Mouse (Mus musculus) liver, adult 2 months (tissue): Measurements from ENCODE around the gene Ptprg. TPM values are rescaled to one million over a fixed set of nuclear protein-coding genes. Genes with fewer than 3 reads are reported as not detected.
A peak's percentile ranks its signal among the peaks of the same experiment; 100 is the strongest.
"Not testable (repeated sequence)": the region's sequence is repeated elsewhere in the genome, so short reads cannot be mapped to it uniquely, and the experiment has no call there.

Experiments used
- DNase-seq: peaks from one replicate; pipeline ENCODE4 v3.0.0-alpha.2; 2011; ENCODE audit warnings: low read depth, low spot score; ENCODE audit errors: extremely low read depth
- H3K27ac ChIP-seq: fragments of 200-500 bp; replicated peaks from 2 replicates; pipeline ENCODE4 v1.5.1; 2012; ENCODE audit warnings: low read depth, mild to moderate bottlenecking, control low read depth, inconsistent platforms, low read length; ENCODE audit not compliant: insufficient read depth
- H3K27me3 ChIP-seq: fragments of 200-500 bp; 2 replicates; pipeline ENCODE4 v1.6.1; 2012; ENCODE audit warnings: mild to moderate bottlenecking, moderate library complexity, low read length, inconsistent platforms; ENCODE audit not compliant: control insufficient read depth, insufficient read depth
- H3K36me3 ChIP-seq: fragments of 200-500 bp; 2 replicates; pipeline ENCODE4 v1.6.1; 2012; ENCODE audit warnings: low read length, inconsistent platforms; ENCODE audit not compliant: control insufficient read depth, insufficient read depth
- H3K4me1 ChIP-seq: fragments of 200-500 bp; 2 replicates; pipeline ENCODE4 v1.6.1; 2011; ENCODE audit warnings: low read length; ENCODE audit not compliant: control insufficient read depth, insufficient read depth
- H3K4me3 ChIP-seq: fragments of 200-500 bp; 2 replicates; pipeline ENCODE4 v1.5.1; 2011; ENCODE audit warnings: low read depth, mild to moderate bottlenecking, control low read depth, low read length, moderate library complexity; ENCODE audit not compliant: insufficient read depth
- H3K79me2 ChIP-seq: fragments of 200-500 bp; 2 replicates; pipeline ENCODE4 v1.6.1; 2012; ENCODE audit warnings: inconsistent platforms, mild to moderate bottlenecking, low read length, moderate library complexity; ENCODE audit not compliant: control insufficient read depth, insufficient read depth
- H3K9ac ChIP-seq: fragments of 200-500 bp; 2 replicates; pipeline ENCODE4 v1.6.1; 2012; ENCODE audit warnings: low read depth, mild to moderate bottlenecking, control low read depth, inconsistent platforms, low read length
- CTCF ChIP-seq: fragments of 200-500 bp; IDR thresholded peaks from 2 replicates; pipeline ENCODE4 v1.5.1; 2011; ENCODE audit warnings: low read depth, low read length, control low read depth
- POLR2A ChIP-seq: fragments of 200-500 bp; IDR thresholded peaks from 2 replicates; pipeline ENCODE4 v1.6.1; 2011; ENCODE audit warnings: low read length, control low read depth; ENCODE audit not compliant: insufficient read depth; ENCODE audit errors: extremely low read depth
- WGBS: fragments of 180-500 bp; shearing (Covaris S2); methylation state at CpG from one replicate; pipeline ENCODE4 v1.1.7; 2018; 5-methylcytosine and 5-hydroxymethylcytosine counted together
- polyA plus RNA-seq: library from polyadenylated mRNA; depleted of rRNA; stranded (reverse); fragments of >200 nt; gene quantifications from 2 replicates; pipeline ENCODE4 v1.2.3, GENCODE M21; 2012
- total RNA-seq: library from RNA; depleted of rRNA; stranded (reverse); fragments of >200 nt; gene quantifications from 2 replicates; pipeline ENCODE4 v1.2.3, GENCODE M21; 2014

Ptprg gene
- total and polyA plus RNA-seq, 2 experiments, result 17.4 to 19.9 TPM

DNA sequence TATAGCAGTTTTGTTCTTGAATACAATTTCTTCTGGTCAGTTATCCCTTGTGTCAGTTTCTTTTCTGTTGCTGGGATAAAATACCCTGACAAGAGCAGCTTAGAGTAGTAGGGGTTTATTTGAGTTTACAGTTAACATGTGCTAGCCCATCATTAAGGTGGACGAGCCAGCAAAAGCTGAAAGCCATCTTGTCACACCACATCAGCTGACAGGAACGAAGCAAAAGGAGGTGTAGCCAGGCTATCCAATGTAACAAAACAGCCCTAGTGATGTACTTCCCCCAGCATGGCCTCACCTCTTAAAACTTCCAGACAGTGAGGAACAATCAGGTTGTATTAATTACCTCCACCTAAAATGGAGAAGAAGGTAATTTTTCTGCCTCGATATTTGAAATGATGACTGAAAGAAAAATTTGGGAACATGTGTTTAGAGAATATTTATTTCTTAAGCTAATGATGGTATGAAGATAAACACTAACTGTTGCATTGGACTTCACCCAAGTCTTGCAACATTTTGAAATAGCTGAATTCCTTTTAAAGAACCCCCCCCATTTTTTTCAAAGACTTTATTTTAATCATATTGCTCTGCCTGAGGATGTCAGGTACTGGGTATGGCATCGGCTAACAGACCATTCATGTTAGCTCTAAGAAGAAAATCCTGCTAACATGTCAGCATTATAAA lies 249.2 kb downstream of the Ptprg start:
- no peak overlapping the region for H3K9ac ChIP-seq
- H3K27me3 ChIP-seq, result no peaks in the 10 kb centered on the region
- H3K27ac ChIP-seq, result no peak overlapping the region
- DNase-seq, result peak; percentile 52
- WGBS, result 79% methylated on average over 4 of the region's 4 CpGs
- H3K36me3 ChIP-seq, result no peaks in the 10 kb centered on the region
- peaks cover 5% of the 10 kb centered on the region; the same call in 1 of the 2 replicates for H3K79me2 ChIP-seq
- H3K4me3 ChIP-seq, result no peak overlapping the region
- TF ChIP-seq POLR2A (no peak), CTCF (no peak)
- H3K4me1 ChIP-seq, result peaks cover 4% of the 10 kb centered on the region; the same call in 1 of the 2 replicates

DNA sequence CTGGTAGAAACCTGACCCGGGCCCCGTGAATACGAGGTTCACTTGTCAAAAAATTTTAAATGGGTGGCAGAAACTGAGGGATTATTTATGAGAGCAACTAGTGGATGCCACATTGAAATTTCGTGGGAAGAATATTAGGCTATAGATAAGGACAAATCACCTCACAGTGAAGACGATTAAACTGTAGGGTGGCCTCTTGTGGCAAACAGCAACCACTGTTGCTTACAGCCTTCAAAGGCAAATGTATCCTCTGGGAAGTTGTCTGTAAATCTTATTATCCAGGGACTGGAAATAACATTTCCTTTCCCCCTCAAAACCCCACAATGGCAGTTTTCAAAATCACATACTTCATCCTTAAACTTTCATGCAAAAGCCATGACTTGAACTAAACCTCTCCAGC lies 253.3 kb downstream of the Ptprg start:
- Histone ChIP-seq H3K4me3 (no peak overlapping the region), H3K27me3 (no peaks in the 10 kb centered on the region), H3K79me2 (peaks cover 4% of the 10 kb centered on the region; the same call in 1 of the 2 replicates), H3K27ac (no peak overlapping the region), H3K9ac (no peak overlapping the region), H3K36me3 (no peaks in the 10 kb centered on the region), H3K4me1 (peaks cover 9% of the 10 kb centered on the region; the same call in 1 of the 2 replicates)
- no peak for TF ChIP-seq CTCF
- DNase-seq, result no peak
- WGBS, result 77% methylated on average over 5 of the region's 5 CpGs

DNA sequence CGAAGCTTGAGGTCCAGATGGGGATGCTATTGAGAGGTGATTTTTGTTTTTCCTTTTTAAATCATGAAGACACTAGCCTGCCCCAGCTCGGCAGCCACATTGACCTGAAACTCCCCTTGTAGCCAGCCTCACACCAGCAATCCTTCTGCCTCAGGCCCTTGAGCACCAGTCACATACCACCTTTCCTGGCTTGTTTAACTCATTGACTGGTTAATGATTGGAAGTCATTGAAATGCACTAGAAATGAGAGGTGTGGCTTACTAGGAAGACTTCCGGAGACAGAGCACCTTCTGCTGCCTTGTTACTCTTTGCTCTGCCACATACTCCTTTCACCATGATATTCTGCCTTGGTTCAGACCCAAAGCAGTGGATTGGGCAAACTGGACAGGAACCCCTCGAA lies 254.1 kb downstream of the Ptprg start:
- Histone ChIP-seq H3K27me3 (no peaks in the 10 kb centered on the region), H3K4me3 (no peak overlapping the region), H3K4me1 (peaks cover 7% of the 10 kb centered on the region; the same call in 1 of the 2 replicates), H3K27ac (no peak overlapping the region), H3K9ac (no peak overlapping the region), H3K36me3 (no peaks in the 10 kb centered on the region), H3K79me2 (peaks cover 4% of the 10 kb centered on the region; the same call in 1 of the 2 replicates)
- WGBS, result 73% methylated on average over 4 of the region's 4 CpGs
- TF ChIP-seq CTCF, result no peak
- no peak for TF ChIP-seq POLR2A
- no peak for DNase-seq

DNA sequence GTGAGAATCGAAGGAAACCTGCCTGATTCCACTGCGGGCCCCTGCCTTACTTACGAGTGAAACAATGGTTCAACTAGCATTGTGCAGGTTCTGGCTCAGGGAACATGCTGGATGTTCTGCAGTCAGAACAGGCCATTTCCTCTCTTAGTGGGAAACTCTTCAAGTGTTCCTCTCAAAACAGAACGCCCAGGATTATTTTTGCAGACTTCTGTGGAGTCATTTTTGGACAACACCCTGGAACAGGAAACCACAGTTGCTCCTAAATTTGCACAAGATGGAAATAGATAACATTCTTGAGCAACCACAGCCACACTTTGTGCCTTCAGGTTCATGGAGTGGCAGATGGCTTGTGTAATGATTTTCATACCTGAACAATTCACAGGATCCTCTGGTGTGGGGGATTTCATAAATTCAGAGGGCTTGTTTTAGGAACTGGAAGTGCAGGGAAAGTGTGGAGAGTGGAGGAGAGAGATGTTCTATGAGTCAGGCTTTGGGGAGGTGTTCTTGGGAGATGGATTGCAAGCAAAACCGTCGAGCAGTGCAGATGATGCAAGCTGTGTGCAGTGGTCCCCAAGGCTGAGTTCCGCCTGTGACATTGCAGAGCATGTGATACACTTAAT lies 257.9 kb downstream of the Ptprg start:
- no peak overlapping the region for H3K27ac ChIP-seq
- 57% methylated on average over 7 of the region's 7 CpGs for WGBS
- TF ChIP-seq POLR2A (no peak), CTCF (no peak)

DNA sequence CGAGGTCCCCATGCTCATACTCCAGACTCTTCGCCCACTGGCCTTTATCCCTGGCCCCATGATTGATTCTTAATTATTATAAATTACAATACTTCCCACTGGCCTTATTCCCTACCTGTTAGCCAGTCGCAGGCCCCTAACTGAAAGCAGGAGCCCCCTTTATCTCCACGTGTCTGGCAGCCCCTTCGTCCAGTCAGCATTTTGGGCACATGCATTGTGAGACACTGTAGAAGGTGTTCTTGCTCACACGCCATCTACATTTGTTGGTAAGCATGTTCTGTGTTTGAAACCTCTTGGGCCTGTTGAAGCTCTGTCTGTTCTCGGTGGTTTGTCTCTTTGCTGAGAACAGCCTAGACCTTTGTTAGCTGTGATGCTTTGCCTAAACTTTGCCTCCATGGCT lies 259.0 kb downstream of the Ptprg start:
- Histone ChIP-seq H3K4me3 (no peak overlapping the region), H3K36me3 (no peaks in the 10 kb centered on the region), H3K27me3 (no peaks in the 10 kb centered on the region), H3K9ac (no peak overlapping the region), H3K4me1 (peaks cover 5% of the 10 kb centered on the region; the same call in 1 of the 2 replicates), H3K27ac (no peak overlapping the region), H3K79me2 (no peaks in the 10 kb centered on the region; the same call in 1 of the 2 replicates)
- WGBS, result 97% methylated on average over 7 of the region's 7 CpGs
- TF ChIP-seq CTCF (no peak), POLR2A (no peak)
- DNase-seq, result no peak

More for the DNA sequence above, 257.9 kb downstream of the Ptprg start:
- Histone ChIP-seq H3K79me2 (no peaks in the 10 kb centered on the region; the same call in 1 of the 2 replicates), H3K4me3 (no peak overlapping the region), H3K4me1 (peaks cover 5% of the 10 kb centered on the region; the same call in 1 of the 2 replicates), H3K36me3 (no peaks in the 10 kb centered on the region), H3K9ac (no peak overlapping the region), H3K27me3 (no peaks in the 10 kb centered on the region)
- DNase-seq, result peak; percentile 64

DNA sequence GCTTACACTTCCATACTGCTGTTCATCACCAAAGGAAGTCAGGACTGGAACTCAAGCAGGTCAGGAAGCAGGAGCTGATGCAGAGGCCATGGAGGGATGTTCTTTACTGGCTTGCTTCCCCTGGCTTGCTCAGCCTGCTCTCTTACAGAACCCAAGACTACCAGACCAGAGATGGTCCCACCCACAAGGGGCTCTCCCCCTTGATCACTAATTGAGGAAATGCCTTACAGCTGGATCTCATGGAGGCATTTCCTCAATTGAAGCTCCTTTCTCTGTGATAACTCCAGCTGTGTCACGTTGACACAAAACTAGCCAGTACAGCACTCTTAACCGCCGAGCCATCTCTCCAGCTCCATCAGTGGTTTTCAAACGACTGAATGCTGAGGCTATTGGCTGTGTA lies 261.5 kb downstream of the Ptprg start:
- H3K4me3 ChIP-seq, H3K36me3 ChIP-seq, DNase-seq, H3K9ac ChIP-seq, H3K27ac ChIP-seq, H3K27me3 ChIP-seq, H3K79me2 ChIP-seq, H3K4me1 ChIP-seq: not testable (repeated sequence)
- 77% methylated on average over 4 of the region's 4 CpGs for WGBS
